Mouse (Mus musculus) thymus, postnatal 4 days (tissue): ENCODE data around the gene Fam214a.
"Not testable (repeated sequence)": the region's sequence is repeated elsewhere in the genome, so short reads cannot be mapped to it uniquely, and the experiment has no call there.

ENCODE experiments used
- DNase-seq: peaks from one replicate; pipeline ENCODE4 v3.0.0; 2021

The Fam214a gene

DNA sequence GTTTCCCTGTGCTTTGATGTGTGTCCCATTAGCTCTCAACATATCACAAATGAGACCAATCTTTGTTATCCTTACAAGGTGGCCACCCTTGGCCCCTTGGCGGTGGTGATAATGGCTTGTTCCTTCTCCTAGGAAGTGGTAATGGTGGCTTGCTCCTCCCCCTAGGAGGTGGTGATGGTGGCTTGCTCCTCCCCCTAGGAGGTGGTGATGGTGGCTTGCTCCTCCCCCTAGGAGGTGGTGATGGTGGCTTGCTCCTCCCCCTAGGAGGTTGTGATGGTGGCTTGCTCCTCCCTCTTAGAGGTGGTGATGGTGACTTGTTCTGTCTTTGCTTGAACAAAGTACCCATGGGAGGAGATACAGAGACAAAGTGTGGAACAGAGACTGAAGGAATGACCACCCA, 30.0 kb downstream of the Fam214a start:
- DNase-seq, result not testable (repeated sequence)

DNA sequence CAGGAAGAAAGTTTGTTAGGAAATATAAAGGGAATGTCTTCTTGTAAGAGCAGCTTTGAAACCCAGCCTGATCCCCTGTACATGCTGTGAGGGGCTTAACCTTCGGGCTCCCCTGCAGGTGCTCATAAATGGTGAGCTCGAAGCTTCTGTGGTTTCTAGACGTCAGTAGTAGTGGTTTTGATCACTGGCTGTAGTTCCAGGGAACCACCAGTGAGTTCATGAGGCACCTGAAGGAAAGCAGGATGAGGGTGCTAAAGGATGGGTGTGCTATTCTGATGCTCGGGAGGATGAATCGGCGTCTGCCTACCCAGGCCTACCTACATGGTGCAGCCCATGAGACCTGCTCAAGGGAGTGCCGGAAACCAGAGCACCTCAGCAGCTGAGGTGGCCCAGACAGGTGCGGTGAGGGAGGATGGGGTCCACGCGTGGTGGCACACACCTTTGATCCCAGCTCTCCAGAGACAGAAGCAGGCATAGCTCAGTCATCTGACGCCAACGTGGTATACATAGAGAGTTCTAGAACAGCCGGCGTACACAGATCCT, 32.6 kb downstream of the Fam214a start:
- peak; percentile 27 for DNase-seq

DNA sequence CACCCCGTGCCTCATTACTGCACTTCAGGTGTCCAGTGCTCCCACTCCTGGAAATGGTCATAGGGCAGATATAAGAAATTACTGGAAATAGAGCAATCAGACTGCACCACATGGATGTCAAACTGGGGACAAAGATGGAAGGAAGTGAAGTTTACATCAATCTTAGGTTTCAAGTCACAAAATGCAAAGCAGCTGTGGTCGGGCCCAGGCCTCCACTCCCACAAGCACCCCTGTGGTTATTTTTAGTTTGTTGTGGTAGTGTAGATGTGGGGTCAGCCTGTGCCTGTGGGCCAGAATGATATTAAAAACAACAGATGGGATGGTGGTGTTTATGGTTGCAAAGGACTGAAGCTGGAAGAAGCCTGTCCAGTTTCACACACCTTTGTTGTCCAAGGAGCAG, 33.1 kb downstream of the Fam214a start:
- DNase-seq, result no peak

DNA sequence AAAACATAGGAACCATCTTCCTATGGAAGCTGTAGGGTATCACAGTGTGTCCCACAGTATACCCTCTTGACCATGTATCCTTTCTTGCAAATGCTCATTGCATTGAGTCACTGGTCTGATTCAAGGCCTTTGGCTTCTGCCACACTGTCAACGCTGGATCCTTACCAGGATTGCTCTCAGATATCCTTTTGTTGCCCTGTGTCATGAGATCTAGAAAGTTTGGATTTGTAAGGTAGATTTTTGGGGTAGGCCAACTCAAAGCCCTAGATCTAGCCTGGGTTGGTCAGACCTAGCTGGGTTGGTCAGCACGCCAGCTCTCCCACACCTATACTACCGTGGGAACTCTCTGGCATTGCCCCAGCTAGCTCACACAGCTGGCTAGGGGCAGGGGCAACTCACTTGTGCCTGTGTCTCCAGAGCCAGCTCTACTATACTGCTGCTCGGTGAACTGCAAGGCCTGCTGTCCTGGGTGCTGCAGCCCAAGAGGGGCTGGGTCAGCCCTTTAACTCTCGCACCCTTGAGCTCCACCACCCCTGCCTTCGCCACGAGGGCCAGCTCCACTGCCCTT, 36.3 kb downstream of the Fam214a start:
- no peak for DNase-seq

DNA sequence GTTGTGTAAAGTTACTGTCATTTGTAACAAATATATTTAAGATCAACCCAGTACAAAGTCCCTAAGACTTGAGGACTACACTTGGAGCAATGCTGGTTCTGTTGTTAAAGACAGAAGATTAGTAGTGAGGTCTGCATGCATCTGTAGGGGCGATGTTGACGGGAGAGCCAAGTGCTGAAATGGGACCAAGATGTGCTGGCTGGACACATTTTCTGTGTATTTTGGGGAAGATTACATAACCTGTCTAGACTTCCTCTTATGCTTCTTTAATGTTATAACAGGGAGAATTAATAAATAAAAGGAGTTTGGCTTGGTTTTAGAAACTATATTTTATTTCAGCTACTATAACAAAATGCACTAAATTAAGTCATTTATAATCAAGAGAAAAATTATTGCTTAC, 37.3 kb downstream of the Fam214a start:
- no peak for DNase-seq

DNA sequence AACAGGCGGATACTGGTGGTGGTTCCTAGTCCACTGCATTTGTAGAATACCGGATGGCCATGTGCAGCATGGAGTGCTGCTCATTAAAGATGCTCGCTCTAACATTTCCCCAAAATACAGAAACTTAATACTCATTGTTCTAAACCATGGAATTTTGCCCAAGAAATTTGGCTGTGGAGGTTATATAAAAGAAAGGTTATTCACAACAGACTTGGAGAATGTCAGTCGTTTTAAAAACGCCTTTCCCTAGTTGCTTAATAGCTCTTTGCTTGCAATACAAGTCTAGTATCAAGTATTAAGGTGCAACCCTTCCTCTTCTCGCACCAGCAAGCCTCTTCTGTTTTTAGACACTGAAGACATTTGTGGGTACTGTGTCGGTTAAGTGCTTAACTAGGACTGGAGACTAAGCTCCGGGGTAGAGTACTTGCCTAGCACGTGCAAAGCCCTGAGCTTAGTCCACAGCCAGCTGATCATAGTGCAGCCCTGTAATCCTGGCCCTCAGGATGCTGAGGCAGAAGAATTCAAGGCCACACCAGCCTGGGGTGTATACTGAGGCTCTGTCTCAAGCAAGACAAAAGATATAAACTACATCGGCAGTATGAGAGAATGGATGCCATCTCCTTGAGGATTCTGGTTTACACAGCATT, 42.0 kb downstream of the Fam214a start:
- DNase-seq, result no peak

DNA sequence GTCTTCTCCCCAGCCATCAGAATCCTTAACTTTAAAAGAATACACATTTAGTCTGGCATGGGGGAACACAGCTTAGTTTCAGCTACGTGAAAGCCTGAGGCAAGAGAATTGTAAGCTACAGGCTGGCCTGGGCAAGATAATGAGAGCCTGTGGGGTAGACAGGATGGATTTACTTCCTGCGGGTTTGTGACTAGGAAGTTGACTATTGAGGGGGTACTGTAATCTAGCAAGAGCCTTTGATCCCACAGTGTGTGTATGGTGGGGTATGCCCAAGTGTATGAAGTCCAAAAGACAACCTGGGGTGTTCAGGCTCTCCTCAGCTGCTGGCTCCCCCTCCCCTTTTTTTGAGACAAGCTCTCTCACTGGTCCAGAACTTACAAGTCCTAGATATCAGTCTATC, 43.7 kb downstream of the Fam214a start:
- DNase-seq, result no peak

DNA sequence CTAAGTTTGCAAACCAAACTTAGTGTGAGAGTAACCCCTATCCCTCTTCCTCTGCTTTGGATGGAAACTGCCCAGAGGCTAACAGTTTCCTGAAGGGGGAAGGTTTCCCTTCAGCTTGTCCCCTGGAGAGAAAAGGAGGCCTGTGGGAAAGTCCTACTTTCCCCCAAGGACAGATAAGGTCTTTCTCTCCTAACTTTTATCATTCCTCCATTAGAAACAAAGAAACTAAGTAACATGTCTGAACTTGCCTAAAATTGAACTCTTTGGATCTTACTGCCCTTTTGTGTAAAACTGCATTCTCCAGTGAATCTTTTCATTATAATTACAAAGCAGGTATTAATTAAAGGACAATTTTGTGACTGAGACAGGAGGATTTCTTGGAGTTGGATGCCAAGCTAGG, 45.3 kb downstream of the Fam214a start:
- DNase-seq, result no peak

DNA sequence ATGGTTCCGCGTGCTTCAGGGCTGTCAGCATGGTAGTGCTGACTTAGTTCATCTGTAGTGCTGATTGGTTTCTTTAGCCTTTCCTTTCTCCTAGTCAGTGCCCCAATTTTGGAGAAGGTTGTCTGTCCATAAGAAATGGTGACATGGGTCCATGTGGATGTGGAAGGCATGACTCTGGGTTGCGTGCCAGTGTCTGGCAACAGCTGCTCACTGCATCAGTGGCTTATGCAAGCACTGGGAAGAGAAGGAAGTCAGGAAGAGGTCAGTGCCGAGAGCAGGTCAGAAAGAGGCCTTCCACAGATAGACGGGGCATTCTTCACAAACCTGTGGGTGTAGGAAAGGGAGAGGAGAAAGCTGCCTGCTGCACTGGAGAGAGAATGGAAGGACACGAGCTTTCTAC, 48.3 kb downstream of the Fam214a start:
- DNase-seq, result no peak

DNA sequence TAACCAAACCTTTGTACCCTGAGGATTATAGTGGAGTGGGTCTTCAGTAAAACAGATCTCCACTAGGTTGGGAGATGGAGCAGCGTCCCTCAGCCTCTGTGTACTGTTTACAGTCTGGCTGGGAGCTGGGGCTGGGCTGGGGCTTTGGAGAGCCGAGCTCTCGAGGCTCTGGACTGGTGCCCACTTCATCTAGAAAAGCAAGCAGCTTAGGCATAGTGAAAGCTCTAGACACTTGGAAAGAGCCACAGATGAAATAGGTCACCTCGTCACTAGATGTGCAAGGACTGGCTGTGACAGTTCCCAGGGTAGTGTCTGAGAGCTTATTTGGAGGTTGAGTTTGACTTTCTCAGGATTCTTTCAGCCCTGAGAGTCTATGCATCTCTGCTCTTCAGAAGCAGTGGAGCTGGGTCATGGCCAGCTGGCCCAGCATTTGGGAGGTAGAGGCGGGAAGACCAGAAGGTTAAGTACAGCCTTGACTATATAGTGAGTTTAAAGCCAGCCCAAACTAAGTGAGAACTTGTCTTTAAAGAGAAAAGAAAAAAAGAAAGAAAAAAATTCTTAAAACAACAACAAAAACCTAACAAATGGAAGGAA, 49.0 kb downstream of the Fam214a start:
- DNase-seq, result no peak

DNA sequence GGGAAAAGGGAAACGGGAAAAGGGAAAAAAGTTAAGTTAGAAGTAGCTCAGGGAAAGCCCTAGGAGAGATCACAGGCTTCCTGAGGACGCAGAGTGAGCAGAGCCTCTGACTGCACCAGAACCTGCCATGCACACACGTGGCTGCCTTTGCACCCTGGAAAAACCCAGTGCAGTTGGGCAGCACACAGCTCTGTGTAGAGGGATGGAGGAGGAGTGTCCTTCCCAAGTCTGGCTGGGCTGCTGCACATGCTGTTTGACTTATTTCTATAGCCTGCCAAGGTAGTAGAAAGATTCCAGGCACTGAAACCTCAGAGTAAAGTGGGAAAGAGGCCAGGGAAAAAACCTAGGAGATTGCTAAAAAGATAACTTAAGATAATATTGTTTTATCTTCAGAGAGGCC, 49.6 kb downstream of the Fam214a start:
- DNase-seq, result no peak

DNA sequence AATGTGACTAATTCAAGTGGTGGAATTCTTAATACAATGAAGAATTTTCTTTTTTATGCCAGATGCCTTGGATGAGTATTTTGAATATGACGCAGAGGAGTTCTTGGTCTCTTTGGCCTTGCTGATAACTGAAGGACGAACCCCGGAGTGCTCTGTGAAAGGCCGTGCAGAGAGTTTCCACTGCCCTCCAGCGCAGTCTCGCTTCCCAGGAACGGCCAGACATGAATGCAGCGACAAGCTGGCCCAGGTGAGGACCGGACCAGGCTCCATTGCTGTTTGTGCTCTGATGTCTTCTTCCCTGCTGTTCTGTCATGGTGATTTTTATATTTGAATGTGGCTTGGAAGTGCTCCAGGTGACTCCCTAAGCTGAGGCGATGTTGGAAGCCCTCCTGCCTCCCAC, 51.5 kb downstream of the Fam214a start:
- DNase-seq, result no peak

DNA sequence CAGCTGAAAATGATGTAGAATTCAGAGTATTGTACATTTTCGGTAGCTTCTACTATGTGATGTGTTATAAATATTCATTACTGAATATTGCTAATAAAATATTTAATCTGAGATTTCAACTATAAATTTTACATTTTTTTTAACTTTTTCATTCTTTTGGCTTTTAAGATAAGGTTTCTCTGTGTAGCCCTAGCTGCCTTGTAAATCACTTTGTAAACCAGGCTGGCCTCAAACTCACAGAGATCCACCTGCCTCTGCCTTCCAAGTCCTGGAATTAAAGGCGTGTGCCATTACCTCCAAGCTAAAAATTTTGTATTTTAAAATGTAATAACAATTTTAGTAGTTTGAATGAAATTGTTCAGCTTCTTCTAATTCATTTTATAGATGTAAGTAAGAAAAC, 63.9 kb downstream of the Fam214a start:
- DNase-seq, result no peak

DNA sequence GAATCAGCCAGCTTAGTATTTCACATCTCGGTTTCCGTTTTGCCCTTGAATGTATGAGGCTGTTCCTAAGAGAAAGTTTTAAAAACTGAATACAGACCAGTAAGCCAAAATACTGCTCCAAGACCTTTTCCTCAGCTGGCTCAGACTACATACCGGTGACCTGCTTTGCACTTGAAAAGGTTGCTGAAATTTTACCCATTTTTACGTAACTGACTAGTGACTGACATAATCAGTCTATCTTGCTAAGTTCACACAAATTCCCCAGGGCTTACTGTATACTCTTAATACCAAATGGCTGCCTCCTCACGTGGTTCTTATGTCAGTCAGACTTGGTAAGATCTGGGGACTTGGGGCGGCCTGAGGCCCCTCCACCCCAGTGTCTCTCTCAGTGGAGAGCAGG, 66.5 kb downstream of the Fam214a start:
- DNase-seq, result no peak

DNA sequence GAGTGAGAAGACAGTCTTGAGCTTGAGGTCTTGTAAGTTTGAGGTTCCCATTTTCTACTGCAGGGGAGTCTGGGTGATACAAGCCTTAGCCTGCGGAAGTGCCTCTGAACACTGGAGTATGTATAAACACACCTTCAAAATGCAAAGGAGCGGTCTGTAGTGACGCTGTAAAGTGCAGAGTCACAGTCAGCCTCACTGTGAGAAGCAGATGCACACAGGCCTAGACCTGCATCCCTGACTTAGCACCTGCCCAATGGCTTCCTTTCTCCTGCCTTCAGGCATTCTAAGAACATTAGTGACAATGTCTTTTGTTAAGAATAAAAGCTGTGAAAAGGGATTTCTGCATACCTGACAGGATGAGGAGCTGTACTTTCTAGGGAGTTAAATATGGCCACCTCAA, 66.9 kb downstream of the Fam214a start:
- DNase-seq, result no peak

DNA sequence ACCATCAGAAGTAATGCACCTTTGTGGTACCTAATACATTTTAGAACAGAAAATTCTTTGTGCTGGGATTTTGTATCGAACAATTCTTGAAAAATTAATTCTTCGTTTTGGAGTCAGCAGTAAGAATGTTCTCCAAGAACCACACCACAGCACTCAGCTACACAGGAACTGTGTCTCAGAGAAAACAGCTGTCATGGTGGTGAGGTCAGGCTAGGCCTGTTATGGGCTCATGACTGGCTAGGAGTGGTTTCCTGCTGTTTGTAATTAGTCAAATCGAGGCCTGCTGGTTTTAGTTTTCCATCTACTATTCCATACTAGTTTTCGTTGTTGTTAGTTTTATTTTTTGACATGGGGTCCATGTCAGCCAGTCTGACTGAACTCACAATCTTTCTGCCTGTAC, 67.9 kb downstream of the Fam214a start:
- no peak for DNase-seq

DNA sequence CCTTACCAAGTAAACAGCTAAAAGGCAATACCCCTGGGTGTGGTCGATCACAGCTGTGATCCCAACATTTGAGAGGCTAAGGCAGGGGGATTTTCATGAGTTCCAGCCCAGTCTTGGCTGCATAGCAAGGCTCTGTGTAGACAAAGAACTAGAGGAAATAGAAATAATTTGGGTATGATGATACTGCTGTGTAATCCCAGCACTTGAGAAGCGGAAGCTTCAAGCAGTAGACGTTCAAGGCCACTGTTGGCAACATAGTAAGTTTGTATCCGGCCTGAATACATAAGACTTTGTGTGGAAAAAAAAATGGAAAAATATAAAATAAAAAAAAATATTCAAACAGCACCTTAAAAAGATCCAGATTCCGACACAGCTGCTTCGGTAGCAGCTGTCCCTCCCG, 69.9 kb downstream of the Fam214a start:
- no peak for DNase-seq

DNA sequence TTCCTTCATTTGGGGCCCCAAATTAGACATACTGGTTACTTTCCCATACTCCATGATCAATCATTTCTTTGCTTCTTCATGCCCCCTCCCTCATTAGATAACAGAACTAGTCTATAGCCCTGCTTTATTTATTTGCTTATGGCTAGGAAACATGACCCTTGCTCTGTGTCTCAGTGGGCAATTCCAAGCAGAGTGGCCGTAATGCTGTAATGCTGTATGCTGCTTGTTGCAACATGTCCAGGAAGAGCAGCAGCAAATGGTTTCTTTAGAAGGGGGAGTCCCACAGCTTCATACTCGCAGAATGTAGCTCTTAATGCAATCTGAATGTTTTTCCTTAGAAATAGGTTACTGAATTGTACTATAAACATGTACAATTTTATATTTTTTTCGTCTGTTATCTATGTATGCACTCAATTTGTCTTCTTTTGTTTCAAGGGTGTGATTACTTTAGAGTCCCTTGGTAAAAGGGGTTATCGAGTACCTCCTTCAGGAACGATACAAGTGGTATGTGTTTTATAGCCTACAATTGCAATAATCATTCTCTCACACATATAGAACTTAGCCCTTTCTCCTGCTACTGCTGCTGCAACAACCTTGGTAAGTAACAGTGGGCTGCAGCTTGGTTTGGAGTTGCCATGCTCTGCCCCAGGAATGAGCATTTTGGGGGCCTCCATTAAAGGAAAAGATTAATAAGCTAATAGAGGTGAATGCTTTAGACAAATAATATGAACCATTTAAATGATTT, 70.6 kb downstream of the Fam214a start:
- no peak for DNase-seq

DNA sequence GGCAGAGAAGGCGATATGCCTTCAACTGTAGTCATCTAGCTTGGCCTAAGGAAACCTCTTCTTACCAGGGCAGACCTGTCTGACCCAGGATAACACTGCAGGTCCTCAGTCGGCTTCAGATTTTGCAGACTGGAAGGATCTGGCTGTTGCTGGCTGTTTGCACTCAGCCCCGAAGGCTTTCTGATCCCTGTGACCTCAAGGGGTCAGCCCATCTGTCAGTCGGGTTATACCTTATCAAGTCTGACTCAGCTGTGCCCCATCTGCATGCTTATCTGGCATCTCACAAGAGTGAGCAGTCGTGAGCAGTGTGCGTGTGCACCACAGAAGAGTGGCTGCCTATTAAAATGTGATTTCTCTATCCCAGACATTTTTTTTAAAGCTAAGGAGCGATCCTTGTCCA, 71.4 kb downstream of the Fam214a start:
- no peak for DNase-seq

DNA sequence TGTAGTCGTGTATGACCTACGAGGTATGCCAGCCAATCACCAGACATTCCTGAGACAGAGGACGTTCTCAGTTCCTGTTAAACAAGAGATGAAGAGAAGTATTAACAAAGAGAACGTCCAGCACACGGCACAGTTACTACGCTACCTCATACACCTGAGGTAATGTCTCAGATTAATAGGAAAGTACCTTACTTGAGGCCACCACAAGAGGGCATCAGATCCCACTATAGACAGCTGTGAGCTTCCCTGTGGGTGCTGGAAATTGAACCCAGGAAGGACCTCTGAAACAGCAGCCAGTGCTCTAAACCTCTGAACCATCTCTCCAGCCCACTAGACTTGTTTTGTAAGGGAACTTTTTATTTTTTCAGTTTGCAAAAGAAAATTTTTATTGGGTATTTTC, 73.0 kb downstream of the Fam214a start:
- DNase-seq, result peak; percentile 25

DNA sequence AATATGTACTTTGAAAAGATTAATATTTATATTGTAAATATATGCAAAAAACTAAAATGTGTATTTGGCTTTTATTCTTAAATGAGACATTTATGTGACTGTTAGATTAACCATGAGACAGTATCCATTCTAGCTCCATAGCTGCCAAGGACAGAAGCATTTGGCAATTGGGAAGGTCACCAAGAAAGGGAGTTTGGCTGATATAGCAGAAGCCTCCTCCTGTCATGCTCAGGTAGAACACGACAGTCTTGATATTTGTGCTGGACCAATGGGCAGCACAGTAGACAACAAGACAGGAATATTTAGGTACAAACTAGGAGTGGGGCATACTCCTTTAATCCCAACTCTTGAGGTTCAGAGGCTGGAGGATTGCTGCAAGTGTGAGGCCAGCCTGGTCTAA, 79.7 kb downstream of the Fam214a start:
- DNase-seq, result no peak

DNA sequence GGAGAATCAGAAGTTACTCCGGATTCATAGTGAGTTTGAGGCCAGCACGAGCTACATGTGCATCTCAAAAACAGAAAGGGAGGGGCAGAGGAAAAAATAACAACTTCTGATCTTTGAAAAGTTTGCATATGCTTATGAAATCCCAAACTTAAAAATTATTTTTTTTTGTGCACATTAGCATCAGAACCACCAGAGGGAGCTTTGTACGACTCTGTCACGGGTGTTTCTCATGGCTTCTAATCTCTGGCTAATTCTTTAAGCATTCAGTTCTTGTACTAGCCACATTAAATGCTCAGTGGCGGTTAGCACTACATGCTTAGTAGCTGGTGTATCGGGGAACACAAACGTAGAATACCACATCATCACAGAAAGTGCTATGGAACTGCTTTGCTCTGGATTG, 80.5 kb downstream of the Fam214a start:
- DNase-seq, result no peak

DNA sequence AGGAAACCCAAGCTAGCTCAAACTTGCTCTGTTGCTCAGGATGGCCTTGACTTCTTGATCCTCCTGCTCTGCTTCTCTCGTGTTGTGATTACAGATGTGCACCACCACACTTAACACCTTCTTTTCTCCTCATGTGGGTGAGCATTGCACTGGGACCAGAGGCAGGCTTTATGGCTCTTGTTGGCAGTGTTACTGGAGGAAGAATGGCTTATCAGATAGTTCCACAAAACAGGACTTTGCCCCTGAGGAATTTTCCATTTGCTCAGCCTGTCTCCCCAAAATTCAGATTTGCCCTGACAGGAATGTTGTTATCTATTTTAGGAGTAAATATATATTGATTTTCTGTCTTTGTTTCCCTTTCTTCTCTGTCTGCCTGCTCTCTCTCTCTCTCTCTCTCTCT, 82.0 kb downstream of the Fam214a start:
- no peak for DNase-seq

DNA sequence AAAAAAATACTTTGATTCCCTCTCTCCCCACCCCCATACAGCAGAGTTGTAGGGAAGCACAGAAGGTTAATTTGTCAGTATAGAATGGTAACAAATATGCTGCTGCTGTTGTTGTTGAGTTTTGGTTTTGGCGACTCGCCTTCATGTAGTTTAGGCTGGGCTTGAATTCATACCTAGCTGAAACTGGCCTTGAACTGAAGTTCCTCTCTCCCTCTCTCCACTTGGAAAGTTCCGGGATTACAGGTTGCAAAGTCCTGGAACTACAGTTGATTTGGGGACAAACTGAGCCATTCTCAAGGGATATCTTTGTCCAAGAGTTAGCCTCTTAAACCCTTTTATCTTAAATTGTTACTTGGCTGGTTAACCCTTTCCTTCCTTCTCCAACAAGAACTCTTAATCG, 83.3 kb downstream of the Fam214a start:
- DNase-seq, result no peak
